Mouse (Mus musculus): ENCODE results near the gene Ankrd1.
A peak's percentile ranks its signal among the peaks of the same experiment; 100 is the strongest.

Ankrd1 gene

DNA sequence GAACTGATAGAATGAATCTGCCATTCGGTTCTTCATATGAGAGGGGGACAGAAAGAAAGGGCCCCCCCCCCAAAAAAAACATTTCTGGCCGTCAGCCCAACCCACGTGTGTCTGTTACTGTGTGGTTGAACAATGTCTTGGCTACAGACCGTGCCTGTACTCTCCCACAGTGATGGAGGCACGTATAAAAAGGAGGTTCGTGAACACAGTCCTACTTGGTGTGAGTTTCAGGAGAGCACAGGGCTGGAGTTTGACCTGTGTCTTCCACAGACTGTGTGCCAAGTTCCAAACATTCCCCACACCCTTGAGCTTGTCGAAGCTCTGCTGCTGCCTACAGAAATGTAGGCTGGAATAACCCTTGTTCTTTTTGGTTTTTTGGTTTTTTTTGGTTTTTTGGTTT is 9.4 kb downstream of the Ankrd1 start:
- DNase-seq (ENCODE audit: low spot score in 2 of 2): no peak

DNA sequence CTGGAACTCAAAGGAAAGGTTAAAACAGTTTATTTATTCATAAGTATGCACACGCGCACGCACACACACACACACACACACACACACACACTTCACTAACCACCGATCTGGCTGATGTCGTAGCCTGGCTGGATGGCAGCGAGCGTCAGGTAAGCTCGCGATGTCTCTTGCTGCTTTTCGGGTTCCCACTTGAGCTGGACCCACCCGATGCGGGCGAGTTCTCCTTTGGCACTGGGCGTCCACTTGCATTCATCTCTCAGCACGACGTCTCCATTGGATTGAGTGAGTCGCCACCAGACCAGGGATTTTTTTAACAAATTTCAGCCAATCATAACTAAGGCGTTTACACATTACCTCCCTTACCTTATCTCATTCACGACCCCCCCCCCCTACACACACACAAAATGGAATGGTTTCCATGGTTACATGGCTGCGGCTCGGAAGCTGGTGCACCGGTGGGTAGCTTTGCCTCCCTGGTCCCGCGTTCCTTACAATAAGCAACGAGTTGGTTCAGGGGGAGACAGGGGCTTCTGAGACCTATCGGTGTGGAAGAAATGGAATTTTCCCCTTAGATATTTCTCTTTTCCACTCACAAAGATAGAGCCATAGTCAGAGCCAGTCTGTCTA is 10.5 kb downstream of the Ankrd1 start:
- DNase-seq (ENCODE audit: low spot score in 2 of 2): no peak

DNA sequence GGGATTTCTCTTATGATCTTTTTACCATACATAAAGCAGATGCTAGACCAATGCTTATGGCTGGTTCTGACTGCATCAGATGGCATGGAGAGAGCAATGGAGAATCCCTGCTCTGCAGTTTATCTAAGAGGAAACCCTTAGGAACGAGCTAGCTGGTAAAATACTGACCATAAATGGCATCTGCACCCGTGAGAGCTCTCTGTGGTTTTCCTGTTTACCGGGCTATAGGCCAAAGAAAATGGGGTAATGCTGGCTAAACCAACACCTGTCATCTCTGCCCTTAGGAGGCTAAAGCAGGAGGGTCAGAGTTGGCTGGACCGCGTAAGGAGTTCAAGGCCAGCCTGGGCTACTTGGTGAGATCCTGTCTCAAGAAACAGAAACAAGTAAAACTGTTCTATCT is 16.0 kb downstream of the Ankrd1 start:
- DNase-seq (ENCODE audit: low spot score in 2 of 2): no peak

DNA sequence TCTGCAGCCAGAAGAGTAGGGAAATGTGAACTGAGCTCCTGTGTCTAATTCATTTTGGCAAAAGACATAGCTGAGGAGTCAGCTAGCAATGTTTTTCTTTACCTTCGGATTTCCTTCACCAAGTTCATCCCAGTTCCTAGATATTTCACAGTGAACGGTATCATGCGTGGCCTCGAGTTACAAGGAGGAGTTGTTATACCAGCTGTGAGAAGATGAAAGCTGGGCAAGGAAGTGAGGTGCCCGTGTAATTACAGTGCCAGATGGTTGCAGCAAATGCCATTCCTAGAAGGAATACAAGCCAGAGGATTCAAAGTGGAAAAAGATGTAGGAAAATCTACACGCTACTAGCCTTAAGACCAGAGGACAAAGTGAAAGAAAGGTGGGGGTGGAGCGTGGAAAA is 21.0 kb downstream of the Ankrd1 start:
- no peak for DNase-seq (ENCODE audit: low spot score in 2 of 2)

DNA sequence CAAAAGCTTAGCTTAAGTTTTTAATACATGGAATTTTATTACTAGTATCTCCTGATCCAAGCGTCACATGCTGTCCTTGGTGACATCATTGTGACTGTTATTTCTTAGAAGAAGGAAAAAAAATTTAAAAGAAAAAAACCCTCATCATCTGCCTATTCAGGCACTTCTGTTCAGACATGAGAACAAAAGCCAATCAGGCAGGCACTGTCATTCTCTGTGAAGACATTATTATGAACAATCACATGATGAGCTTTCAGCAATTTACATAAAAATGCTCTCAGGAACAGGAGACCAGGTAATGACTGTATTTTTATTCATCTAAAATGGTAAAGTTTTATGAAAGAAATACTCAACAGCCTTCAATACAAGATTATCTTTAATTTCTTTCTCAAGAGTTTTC is 21.6 kb downstream of the Ankrd1 start:
- DNase-seq (ENCODE audit: low spot score in 2 of 2): no peak

DNA sequence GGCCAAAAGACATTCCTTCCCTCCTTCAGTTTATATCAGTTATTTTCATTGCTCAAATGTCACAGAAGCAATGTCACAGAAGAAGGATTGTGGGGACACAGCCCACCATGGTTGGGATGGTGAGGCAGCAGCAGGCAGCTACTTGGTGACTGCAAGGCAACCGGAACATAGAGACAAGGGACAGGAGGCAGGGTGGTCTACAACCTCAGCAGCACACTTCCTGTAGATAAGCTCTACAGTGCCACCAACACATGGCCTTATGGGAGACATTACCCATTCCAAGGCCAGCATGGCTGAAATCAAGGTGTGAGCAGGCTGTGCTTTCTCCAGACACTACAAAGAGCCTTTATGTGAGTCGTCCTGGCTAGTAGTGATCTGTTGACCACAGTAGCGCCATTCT is 22.7 kb downstream of the Ankrd1 start:
- no peak for DNase-seq (ENCODE audit: low spot score in 2 of 2)

DNA sequence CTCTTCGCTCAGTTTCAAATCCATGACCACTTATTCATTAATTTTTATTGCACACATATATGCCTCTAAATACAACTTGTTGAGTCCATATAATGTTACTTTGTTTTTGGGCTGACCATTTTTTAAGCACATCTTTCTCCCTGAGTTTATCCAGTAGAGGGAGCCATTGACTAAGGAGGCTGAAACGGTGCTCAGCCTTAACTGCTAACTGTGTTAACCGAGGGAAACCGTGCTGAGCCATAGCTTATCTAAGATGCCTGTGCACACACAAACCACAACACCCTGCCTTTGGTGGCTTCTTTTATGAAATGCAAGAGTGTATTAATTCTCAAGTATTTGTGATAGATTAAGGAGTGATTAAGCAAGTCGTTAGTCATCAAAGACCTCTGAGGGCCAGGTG is 29.1 kb downstream of the Ankrd1 start:
- DNase-seq (ENCODE audit: low spot score in 2 of 2): no peak

DNA sequence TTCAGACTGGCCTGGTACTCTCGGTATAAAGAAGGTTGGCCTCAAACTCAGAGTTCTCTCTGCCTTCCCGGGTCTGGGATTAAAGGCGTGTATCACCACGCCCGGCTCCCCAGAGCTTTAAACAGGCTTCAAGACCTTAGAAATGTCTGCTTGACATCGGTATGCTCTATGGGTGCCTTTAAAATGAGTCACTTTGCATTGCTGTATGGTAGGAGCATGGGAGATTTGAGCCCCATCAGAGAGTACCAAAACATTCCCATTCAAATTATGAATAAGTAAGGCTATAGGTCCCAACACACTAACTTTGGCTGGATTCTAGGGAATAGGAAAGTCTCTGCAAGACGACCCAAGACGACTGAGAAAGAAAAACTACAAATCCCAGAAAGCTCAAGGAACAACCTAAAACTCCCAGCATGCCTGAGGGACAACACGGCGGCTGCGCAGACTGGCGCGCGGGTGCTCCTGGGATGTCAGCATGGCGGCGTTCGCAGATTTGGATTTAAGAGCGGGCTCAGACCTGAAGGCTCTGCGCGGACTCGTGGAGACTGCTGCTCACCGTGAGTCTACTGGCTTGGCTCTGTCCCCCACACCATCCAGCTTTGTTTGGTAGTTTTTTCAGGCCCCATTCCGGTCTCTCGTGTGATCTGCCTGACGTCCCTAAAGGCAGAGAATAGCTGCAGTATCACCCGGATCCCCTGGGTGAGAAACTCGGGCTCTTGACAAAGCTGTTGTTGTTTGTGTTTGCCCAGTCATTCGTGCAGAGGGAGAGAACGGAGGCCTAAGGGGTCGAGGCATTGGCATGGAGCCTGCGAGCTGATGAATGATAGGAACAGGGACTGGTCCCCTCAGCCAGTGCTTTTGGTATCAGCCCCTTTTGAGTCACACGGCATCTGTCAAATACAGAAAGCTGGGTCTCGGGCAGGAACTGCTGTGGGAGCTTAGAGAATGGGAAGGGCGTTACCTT is 36.4 kb downstream of the Ankrd1 start, which contains the start of gene Rpp30:
Gene Rpp30, plus strand, starts transcription at position 455 of the 964 bp plus-strand sequence.
- DNase-seq (ENCODE audit: low spot score in 2 of 2): peak; percentile 74 to 86

DNA sequence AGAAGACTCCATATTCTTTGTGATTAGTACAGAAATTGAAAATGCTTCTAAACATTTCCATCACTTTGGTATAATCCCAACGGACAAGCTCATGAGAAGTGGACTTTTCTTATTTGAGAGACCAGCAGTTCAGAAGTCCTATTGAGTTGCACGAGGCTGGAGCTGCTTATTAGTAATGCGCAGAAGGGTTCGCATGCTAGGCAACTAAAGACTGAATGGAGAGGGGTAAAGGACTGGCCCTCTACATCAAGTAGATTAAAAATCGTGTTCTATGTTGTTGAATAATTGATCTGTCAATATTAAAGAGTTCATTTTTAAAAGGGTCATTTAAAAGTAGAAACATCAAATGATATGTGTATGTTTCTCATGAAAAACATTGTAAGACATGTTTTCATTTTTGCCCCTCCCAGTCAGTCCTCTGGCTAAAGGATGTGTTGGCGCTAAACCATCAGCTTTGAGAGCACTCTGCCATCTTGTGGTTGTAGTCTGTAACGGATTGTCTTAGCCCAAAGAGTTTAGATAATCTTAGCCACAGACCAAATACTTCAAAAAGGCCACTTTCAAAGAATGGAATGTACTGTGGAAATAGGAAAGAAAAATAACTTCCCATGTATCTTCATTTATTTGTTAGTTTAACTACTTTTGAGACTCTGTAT is 37.2 kb downstream of the Ankrd1 start:
- DNase-seq (ENCODE audit: low spot score in 2 of 2): peak in 1 of 2 experiments; percentile 20

DNA sequence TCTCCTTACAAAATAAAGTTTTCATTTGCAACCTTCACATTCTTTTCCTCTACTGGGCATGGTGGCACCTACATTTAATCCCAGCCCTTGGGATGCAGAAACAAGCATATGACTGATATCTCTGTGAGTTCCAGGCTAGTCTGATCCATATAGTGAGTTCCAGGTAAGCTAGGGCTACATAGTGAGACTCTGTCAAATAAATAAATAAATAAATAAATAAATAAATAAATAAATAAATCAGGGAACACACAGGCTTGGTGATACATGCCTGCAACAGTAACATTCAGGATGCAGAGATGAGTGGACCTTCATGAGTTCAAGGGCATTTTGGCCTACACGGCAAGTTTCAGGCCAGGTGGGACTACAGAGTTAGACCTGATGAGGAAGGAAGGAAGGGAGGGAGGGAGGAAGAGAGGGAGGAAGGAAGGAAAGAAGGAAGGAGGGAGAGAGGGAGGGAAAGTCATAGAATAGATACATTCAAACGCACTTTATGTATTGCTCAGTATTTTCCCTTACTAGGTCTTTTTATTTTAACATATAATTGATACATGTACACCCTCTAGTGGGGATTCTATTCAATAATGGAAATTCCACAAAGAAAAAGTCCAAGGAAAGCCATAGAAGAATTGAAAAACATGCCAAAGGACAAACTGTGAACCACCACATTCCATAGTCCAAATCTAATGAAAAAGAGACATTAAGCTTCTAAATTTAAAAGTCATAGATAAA is 56.9 kb downstream of the Ankrd1 start:
- no peak for DNase-seq (ENCODE audit: low spot score in 2 of 2)

Measured in frontal cortex, postnatal 10 days (tissue).